Mouse (Mus musculus) fat pad, adult 2 months (tissue): ENCODE results near the gene Nlgn2.
A peak's percentile ranks its signal among the peaks of the same experiment; 100 is the strongest.

Experiments used
- DNase-seq: peaks from one replicate; pipeline ENCODE4 v3.0.0-alpha.2; 2011; ENCODE audit warnings: low read depth, low spot score; ENCODE audit errors: extremely low read depth

Nlgn2 gene

DNA sequence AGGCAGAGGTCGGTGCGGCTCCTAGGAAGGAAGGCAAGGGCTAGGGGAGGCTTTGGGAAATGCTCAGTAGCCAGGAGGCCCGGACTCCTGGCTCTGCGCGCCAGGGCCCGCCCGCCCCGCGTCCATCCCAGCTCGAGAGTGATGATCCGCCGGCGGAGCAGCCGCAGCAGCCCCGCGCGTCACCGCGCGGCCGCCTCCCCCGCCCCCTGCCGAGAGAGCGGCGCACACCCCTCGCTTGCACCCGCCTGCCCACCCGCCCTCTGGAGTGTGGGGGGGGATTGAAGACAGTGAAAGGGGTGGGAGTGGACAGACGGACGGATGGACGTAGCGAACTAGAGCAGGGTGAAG, at the start of gene Nlgn2:
Nlgn2 (minus strand) TSS at position 181 of the 348 bp plus-strand sequence.
- DNase-seq, result no peak

GRCm38 (mm10) chr11:69886907-69887635, 49.5 kb upstream of the Nlgn2 start:
- DNase-seq, result no peak

DNA sequence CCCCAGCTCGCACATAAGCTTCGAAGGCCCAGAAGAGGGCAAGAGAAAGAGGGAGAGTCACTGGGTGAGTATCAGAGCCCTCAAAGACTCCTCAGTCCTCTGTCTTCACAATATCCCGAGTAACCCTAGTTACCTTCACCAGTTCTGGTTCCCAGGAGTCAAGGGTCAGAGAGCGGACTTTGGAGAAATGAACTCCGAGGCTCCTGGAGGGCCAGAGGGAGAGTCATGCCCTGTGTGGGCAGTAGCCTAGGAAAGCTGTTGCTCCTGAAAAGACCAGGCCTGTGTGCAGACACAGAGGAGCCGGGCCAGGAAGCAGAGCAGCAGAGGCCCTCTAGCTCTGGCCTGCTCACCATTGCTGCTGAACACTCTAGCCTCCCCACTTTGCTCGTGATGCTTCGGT, 47.1 kb upstream of the Nlgn2 start:
- DNase-seq, result no peak

DNA sequence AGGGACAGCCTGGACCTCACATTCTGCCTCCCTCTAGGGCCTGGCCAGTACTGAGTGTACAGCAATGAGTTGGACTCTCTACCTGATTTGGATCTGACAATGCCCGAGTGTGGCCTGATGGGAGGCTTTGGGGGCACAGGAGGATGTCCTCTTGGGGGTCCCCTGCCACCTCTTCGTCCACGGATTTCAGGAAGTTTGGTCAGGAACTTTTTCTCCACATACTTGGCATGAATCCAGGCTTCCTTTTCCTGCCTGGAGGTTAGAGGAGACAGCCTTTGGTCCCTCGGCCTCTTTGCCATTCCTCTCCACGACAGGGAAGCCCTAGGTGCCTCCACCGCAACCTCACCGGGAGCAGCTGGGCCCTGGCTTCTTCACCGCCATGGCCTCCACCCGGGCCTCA, 46.7 kb upstream of the Nlgn2 start:
- no peak for DNase-seq

- no peak for DNase-seq
Measured at GRCm38 (mm10) chr11:69883527-69884151, 46.1 kb upstream of the Nlgn2 start.

DNA sequence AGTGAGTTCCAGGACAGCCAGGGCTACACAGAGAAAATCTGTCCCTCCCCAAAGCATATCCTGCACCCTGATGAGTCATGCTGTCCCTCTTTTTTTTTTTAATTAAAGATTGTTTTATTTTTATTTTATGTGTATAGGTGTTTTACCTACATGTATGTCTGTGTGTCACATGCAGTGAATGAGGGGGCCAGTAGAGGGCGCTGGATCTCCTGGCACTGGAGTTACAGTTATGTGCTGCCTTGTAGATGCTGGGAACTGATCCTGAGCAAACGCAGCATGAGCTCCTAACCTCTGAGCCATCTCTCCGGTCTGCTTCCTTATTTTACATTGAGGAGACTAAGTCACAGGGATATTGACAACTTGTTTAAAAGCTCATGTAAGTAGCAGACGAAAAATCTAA, 45.5 kb upstream of the Nlgn2 start:
- no peak for DNase-seq

DNA sequence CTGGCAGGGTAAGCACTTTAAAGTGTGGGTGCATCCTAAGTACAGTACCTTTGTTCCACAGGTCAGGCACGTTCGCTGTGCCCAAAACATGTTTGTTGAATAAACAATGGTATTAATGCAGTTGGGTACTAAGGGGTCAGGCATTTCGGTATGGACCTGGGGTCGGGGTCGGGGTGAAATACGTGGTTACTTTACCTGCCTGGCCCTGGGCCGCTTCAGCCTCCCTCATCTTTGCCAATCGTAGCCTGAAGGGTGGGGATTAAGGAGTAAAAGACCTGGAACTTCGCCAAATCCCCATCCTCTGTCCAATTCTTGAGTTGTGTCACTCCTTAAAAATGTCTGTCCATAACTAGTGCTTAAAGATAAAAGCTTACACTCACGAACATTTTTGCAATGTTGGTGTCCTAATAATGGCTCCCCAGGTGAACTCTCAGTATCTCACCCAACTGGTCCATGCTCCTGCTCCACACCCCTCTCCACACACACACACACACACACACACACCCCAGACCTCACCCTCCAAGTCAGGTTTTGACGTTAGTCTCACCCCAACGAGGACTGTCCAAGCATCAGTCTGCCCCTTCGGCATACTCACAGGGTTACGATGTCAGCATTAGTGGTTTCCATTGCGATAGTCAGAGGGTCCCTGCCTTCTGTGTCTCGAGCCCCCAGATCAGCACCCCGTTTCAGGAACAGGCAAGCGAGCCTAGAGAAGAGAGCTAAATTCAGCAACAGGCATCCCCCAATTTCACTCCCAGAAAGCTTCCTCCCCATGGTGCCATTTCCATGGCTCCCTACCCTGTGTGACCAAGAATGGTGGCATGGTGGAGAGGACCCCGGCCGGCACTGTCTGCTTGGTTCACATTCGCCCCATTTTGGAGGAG, 44.4 kb upstream of the Nlgn2 start:
- peak; percentile 55 for DNase-seq

GRCm38 (mm10) chr11:69880853-69881603, 43.4 kb upstream of the Nlgn2 start, which contains the start of gene Kctd11:
Gene Kctd11 (minus strand): TSS chr11:69881406.
- DNase-seq, result peak; percentile 51

DNA sequence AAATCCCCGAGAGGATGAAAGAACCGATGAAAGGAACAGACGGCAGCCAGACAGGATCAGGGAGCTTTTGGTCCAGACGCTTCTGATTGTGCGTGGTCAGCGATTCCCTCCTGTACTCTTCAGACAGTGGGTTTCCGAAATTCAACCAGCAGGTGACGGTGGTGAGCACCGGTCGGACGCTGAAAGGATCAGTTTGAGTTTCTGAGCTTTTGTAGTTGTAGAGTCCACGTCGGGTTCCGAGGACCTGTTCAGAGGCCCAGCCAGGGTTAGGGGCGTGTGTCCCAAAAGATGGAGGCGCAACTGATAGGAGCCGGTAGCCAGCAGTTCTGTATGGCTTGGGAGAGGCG, 42.9 kb upstream of the Nlgn2 start:
- DNase-seq, result no peak

DNA sequence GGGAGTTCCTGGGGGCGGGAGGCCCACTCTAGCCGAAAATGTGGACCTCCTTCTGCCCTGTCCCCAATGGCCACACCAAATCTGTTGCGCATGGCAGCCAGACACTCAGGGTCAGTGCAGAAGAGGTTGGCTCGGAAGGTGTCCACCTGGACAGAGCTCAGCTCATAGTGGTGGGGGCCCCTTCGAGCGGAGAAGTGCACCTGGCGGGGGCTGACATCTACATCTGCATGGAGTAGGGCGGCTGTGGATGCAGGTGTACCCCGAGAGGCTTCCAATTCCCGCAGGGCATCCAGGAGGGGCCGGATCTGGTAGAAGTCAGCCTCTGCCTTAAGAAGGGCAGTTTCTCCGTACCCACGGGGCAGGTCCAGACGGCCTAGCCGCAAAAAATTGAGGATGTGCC, 42.1 kb upstream of the Nlgn2 start:
- DNase-seq, result no peak

DNA sequence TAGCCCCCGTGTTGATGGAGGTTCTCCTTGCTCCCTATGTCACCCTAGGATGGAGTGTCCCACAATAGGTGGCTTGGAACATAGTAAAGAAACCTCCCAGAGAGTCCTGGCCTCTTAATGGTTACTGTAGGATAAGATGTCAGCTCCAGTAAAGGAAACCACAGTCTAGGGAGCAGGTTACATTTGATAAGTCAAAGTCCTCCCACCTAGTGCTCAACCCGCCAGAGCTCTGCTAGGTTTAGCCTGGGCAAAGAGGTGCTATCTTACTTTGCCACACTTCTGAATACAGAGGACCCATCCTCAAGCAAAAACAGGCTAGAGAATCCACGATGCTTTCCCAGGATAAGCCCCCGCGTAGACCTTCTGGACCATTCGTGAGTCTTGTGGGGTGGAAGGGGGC, 41.4 kb upstream of the Nlgn2 start:
- no peak for DNase-seq

DNA sequence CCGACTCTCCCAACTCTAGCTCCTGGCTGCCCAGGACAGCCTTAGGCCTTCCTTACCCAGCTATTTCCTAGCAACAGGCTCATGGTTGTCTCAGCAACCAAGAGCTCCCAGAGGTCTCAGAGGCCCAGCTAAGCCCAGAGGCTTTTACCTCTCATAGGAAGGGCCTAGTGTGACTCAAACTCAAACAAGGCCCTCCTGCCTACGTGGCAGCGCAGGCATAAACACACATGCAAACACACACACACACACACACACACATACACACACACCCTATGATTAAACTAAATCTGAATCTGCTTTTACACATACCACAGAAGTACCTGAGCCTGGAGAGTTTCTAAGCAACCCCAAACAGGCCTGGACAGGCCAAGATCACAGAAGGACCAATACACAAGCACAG, 40.8 kb upstream of the Nlgn2 start:
- no peak for DNase-seq

GRCm38 (mm10) chr11:69877878-69878277, 40.3 kb upstream of the Nlgn2 start, which contains the start of gene Tmem95:
Gene Tmem95 (minus strand): TSS chr11:69878018.
- DNase-seq, result no peak

DNA sequence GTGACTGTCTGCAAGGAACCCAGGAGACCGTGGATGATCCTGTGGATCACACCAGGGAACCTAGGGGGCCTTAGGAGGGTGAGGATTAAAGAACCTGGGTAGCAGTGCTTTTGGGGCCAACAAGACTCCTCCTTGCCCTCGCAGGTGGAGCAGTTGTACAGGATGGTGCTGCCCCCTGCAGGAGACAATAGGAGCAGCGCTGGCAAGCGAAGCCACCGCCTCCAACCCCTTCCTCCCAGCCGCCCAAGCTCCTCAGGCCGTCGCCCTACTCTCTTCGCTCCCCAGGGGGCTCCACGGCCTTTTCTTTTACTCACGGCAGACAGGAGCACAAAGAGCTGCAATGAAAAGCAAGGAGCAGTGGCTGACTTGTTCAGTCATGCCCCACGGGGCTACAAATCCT, 39.3 kb upstream of the Nlgn2 start:
- no peak for DNase-seq

DNA sequence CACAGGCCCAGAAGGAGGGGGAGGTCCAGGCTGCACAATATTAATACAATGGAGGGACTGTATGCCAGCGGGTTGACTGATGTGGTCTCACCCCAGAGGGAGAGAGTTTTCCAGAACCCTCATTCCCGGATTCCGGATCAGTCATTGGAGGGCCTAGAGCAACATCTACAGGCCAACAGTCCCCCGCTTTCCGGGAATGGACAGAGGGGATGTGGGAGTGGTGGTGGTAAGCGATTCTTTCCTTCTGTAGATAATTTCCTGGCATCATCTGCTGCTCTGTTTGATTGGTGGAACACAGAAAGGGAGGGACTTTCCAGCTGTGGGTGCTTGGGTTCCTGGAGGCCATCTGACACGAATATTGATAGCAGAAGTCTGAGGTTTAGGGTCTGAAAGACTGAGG, 38.6 kb upstream of the Nlgn2 start:
- no peak for DNase-seq

DNA sequence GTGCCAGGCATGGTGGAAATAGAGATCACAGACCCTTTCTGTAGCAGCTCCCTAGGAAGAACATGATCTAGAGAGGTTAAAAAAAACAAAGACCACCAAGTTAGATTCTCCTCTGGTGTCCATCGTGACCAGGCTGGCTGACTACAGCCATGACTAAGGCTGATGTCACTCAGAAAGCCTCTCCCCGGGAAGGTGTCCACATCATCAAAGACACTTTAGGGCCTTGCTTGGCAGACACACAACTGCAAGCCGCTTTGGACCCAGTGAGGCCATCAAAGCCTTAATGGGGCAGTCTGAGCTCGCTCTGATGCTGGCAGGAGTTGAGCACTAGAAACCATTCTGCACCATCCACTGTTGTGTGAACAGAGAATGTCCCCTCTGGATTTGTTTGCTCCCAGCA, 34.9 kb upstream of the Nlgn2 start:
- DNase-seq, result no peak

DNA sequence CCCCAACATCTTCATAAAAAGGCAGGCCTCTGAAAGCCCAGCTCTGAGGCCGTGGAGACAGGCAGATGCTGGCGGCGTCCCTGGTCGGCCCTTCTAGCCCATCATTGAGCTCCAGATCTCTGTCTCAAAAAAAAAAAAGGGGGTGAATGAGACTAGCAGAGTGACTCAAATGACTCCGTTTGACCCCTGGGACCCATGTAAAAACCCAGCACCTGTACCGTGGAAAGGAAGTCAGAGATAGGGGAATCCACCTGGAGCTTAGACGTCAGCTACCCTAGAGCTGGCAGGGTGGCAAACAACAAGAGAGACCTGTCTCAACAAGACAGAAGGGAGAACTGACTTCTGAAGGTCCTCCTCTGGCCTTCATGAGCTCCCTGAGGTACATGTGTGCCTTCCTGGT, 34.2 kb upstream of the Nlgn2 start:
- no peak for DNase-seq

- DNase-seq, result no peak
Measured at GRCm38 (mm10) chr11:69870289-69871069, 32.9 kb upstream of the Nlgn2 start.

DNA sequence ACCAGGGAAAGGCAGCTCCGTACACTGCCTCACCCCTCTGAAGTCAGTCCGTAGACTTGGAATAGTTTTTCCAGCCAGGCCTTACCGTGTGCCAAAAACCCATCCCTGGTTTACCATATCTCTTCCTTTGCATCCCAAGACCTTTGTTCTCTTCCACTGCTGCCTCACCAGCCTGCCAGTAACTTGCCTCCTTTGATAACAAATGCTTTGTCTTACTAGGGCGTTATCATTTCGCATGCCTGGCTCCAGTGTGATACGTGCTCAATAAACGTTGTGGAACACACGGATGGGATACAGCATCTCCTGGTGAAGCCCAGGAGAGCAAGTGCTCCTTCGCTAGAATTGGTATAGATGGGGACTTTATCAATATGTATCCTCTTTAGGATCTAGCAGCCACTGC, 29.8 kb upstream of the Nlgn2 start:
- no peak for DNase-seq

GRCm38 (mm10) chr11:69865561-69865960, 28.0 kb upstream of the Nlgn2 start:
- no peak for DNase-seq
